Mouse (Mus musculus) spleen, embryonic (tissue): ENCODE results near the gene Gm49321.

ENCODE experiments used
- CTCF ChIA-PET: fragments of 350-600 bp; sonication (Branson Sonifier 250); formaldehyde crosslinking; loops from one replicate; lab custom pipeline; 2022; lab: Charles Lee

The Gm49321 gene

GRCm38 (mm10) chr12:73939542-73939941 lies 2.1 kb downstream of the Gm49321 start:
- CTCF ChIA-PET = no interaction called here

- CTCF ChIA-PET = no interaction called here
These were observed 11.0 kb downstream of the Gm49321 start for GRCm38 (mm10) chr12:73948415-73948814.

DNA sequence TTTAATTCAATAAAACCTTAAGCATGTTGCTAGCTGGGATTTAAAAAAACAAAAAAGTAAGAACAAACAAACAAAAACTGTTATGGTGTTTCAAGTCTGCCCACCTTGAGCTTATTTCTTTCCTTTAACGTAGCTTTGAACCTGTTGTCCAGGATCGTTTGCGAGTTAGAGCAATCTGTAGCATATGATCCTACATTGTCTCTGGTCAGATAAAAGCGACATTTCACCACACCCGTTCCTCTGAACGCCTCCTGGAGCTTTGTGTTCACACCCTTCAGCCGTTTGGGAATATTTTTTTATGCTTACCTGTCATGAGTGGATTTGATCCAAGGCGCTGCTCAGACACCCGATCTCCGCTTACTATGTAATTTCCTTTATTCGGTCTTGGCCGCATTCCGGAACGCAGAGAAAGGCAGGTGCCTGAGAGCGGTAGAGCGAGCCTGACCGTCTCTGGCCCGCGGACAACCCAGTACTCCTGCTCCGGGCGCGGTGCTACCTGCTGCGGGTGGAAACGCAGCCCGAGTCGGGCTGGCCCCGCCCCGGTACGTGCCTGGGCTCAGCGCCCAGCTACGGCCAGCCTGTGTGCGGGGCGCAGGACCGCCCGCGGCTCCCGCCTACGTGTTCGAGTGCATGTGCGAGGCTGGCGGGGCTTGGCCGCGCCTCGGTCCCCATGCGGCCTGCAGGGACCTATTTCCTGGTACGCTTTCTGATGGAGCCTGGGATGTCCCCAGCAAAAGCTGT lies 12.0 kb downstream of the Gm49321 start:
- CTCF ChIA-PET = no interaction called here

- CTCF ChIA-PET = no interaction called here
These were observed 15.4 kb downstream of the Gm49321 start for GRCm38 (mm10) chr12:73952879-73953278.

GRCm38 (mm10) chr12:73953420-73954186 lies 16.1 kb downstream of the Gm49321 start:
- CTCF ChIA-PET = interaction anchor here (0.6 kb wide), 1 partner anchor 1871 kb away, joined by 4 read pairs; no protein-coding TSS in a partner anchor

GRCm38 (mm10) chr12:73954785-73955184 lies 17.3 kb downstream of the Gm49321 start:
- CTCF ChIA-PET = no interaction called here

- CTCF ChIA-PET = no interaction called here
These were observed 20.2 kb downstream of the Gm49321 start for GRCm38 (mm10) chr12:73957676-73958075.

GRCm38 (mm10) chr12:73958830-73959229 lies 21.4 kb downstream of the Gm49321 start:
- CTCF ChIA-PET = no interaction called here

- CTCF ChIA-PET = no interaction called here
These were observed 27.1 kb downstream of the Gm49321 start, which contains the start of gene Snapc1 for GRCm38 (mm10) chr12:73964291-73965281. Gene Snapc1 (plus strand): TSS chr12:73964481.

GRCm38 (mm10) chr12:73969142-73969541 lies 31.7 kb downstream of the Gm49321 start:
- CTCF ChIA-PET = no interaction called here

DNA sequence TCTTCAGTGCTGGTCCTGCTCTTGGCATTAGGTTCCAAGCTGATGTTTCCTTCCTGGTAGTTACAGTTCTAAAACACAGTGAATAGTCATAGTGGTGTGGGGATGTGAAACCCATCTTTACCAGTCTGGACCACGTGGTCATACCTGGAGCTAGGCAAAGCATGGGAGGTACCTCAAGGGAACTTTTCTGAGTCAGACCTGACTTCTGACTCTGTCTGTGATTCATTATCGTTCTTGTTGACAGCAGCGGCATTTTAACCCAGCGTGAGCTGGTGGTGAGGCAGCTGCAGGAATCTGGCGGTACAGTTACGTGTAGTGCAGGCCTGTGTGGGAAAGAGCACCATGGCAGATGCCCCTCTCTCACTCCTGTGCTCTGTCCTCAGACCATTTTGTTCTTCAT lies 37.1 kb downstream of the Gm49321 start:
- CTCF ChIA-PET = no interaction called here

- CTCF ChIA-PET = no interaction called here
These were observed 40.7 kb downstream of the Gm49321 start for GRCm38 (mm10) chr12:73978144-73978543.

DNA sequence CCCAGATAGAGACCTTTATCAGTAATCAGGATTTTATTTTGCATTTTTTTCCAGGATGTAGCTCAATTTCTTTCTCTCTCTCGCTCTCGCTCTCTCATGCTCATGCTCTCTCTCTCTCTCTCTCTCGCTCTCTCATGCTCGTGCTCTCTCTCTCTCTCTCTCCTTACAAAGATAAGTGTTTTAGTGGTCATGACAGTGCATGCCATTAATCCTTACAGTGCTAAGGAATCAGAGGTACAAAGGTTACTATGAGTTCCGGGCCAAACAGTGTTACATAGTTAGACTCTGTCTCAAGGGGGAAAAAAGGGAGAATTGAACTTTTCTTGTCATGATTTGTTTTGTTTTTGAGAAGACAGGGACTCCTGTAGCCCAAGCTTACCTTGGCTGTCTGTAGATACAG lies 42.2 kb downstream of the Gm49321 start:
- CTCF ChIA-PET = no interaction called here

DNA sequence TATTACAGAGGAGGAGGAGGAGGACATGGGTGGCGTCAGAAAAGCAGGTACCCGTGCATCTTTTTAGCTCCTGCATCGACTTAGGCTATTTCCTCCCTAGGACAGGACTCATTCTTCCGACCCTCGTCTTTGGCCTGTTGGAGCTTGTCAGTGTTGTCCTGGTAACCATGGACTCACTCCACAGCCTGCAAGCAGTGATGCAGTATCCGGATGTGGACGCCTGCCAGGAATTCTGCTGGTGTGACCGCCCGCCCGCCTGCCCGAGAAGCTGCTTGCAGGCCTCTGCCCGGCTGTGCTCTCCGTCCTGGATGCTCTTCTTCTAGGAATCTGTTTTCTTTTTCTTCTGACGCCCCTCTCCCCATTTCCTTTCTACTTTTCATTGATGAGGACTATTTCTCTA lies 45.1 kb downstream of the Gm49321 start:
- CTCF ChIA-PET = no interaction called here

DNA sequence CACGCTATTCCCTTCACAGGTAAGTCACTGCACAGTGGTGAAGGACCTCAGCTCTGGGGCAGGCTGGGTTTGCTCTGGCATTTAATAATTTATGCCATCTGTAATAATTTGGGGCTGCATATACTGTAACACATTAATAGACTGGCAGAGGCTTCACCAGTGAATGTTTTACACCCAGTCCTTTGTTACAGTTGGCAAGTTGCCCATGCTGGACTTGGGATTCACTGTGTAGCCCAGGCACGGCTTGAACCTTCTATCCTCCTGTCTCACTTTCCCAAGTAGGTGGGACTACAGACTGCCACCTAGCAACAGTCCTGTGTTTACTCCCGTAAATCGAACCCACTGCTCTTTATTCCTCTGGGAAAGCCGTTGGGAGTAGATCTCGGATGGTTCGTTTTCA lies 48.8 kb downstream of the Gm49321 start:
- CTCF ChIA-PET = no interaction called here

DNA sequence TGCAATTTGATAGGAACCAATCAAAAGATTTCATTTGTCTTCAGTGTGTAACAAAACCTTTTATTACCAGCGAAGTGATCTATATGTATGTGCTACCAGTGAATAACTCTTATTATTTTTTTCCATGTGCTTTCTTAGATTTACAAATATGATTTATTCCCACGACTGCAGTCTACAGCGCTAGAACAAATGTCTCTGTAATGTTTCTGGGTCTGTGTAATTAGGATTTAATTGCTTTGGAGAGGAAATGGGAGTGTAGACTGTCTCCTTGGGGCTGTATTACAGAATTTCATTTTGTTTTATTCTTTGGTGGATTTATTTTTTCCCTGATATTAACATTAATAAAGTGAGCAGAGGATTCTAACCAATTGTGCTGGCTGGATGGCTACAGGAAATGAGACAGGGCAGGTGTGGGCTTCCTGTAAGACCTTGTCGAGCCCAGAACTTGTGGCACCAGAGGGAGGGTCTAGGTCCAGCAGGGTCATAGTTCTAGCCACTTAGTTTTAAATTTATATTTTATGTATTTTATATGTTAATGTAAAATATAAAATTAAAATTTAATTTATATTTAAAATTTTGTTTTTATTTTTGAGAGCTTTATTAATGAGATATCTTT lies 51.0 kb downstream of the Gm49321 start:
- CTCF ChIA-PET = interaction anchor here (0.6 kb wide), 1 partner anchor 18 kb away, joined by 3 read pairs; no protein-coding TSS in a partner anchor

DNA sequence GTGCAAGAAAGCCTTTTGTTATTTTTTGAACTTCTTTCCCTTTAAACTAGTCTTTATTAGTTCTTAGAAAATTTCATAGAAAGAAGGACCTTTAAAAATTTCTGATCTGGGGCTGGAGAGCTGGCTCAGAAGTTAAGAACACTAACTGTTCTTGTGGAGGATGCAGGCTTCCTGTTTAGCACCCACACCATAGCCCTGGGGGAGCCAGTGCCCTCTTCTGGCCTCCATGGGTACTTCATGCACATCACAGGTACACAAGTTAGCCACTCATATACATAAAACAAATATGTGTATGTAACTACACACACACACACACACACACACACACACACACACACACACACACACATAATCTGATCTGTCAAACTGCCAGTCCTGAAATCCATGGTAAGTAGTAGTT lies 52.1 kb downstream of the Gm49321 start:
- CTCF ChIA-PET = interaction anchor here (1.2 kb wide), 1 partner anchor 284 kb away, joined by 6 read pairs; no protein-coding TSS in a partner anchor

DNA sequence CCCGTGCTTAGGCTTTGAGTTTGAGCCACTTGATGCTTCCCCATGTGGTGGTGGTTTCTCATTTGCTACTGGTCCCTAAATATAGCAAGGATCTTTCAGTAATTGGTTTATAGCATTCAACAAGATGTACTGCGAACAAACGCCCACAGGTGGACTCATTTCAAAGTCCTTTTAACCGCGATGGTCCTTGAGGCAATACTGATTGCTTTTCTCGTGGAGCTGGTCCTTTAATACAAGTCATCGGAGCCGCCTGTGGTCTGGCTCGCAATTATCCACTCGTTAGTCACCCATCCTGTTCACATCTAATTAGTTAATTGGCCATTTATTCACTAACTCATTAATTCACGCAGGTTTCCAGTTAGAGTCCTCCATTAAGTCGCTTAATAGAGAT lies 59.4 kb downstream of the Gm49321 start:
- CTCF ChIA-PET = no interaction called here

DNA sequence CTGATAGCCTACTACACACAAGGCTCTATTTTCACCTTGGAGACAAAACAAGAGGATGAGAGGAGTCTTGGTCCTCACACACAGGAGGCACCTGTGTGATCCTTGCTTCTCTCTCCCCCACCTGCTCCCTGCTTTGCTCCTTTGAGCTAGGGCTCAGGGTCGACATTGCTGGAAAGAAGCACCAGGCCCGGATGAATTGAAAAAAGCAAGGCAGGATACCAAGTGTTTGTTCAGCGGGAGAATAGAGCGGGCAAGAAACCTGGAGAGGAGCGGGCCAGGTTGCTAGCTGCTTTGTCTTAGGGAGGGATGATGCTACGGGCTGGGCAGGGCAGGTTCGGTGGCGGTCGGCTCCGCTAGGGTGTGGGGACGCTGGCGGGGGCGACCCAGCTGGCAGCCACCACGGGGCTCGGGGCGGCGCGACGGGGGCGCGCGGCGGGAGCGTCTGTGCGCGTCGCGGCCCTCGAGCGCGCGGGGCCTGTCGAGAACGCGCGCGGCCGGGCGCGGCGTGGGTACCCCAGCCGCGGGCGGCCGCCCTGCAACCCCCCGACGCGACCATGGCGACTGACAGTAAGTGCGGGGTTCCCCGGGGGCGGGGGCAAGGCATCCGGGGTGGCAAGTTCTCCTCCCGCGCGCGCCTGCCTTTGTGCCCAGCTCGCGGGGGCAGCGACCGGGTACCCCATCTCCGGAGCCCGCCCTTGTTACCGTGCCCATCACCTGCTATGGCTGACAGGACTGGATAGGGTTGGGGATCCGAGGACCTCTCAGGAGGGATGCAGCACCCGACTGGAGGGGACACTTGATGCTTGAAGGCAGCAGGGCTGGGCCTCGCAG lies 60.1 kb downstream of the Gm49321 start, which contains the start of gene Syt16:
Gene Syt16 (plus strand): TSS at position 365 of the 831 bp plus-strand sequence.
- CTCF ChIA-PET = no interaction called here

- CTCF ChIA-PET = no interaction called here
These were observed 60.6 kb downstream of the Gm49321 start for GRCm38 (mm10) chr12:73998128-73998456.
